Mouse (Mus musculus) thymus, postnatal 10 days (tissue): Measurements from ENCODE around the gene Galnt6.

Experiments used
- DNase-seq, 2 experiments: peaks; one replicate each; pipeline ENCODE4 v3.0.0; 2021; ENCODE audit warnings: low spot score in 2 of 2

The Galnt6 gene

DNA sequence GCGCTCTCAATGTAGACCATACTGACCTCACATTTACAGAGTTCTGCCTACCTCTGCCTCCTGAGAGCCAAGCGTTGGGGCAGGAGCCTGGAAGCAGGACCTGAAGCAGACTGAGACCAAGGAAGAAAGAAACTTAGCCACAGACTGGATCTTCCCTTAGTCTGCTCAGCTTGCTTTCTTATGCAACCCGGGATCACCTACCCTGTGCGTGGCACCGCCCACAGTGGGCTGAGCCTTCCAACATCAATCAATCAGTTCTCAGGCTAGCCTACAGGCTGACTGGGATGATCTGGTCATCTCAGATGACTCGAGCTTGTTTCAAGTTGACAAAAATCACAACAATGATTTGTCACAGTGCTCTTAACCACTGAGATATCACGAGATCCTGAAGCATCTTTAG, 24.9 kb upstream of the Galnt6 start:
- DNase-seq = no peak

DNA sequence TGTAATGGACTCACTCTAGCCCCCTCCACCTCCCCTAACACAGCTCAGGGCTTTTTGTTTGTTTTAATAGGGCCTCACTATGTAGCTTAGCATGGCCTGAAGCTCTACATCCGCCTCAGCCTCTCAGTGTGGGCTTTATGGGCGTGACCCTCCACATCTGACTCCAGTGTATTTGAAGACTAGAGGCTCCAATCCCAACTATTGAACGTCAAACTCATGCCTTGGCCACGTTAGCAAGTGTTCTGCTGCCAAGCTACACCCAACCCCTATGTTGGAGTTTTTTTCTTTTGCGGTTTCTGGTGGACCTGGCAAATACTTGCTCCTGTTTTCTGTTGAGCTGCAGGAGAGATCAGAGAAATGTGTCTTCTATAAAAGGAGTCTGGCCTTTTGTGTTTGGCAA, 23.9 kb upstream of the Galnt6 start:
- DNase-seq = no peak

DNA sequence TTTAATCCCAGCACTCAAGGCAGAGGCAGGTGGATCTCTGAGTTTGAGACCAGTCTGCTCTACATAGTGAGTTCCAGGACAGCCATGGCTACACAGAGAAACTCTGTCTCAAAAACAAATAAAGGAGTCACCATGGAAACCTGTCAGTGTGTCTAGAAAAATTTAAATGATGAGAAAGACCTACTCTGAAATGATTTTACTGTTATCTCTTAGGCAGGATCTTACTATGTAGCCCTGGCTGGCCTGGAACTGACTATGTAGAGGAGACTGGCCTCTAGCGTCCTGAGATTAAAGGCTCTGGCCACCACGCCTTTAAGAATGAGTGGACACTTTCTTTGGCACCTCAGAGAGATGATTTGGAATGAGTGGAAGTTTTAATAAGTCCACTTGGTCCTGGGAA, 23.3 kb upstream of the Galnt6 start:
- DNase-seq = no peak

DNA sequence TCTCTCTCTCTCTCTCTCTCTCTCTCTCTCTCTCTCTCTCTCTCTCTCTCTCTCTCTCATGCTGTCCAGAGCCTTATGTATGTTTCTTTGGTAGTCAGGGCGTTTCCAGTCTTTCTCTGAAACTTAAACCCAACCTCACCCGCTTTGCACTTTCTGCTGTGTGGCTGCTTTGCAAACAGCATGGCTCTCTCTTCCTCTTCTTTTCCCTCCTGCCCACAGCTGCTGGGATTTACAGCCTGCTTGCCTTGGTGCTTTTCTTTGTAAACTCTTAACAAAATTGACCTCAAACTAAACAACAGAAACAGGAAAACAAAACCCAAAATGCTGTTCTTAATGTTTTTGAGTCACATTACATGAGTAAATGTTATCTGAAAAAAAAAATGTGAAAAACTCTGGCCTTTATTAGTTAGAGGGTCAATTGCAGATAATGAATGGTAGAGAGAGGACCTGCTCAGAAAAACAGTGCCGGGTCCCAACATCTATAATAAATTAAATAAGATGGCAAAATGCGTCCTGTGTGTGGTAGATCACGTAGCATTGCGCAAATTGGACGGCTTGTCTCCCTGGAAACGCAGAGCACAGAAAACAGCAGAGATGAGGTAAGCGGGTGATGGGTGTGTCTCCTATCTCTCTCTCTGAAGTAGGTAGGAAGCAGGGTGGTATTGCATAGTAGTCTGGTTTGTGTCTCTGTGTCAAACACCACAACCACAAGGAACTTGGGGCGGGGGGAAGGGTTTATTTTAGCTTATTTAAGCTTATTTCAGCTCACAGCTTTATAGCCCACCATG, 20.8 kb upstream of the Galnt6 start:
- no peak for DNase-seq

DNA sequence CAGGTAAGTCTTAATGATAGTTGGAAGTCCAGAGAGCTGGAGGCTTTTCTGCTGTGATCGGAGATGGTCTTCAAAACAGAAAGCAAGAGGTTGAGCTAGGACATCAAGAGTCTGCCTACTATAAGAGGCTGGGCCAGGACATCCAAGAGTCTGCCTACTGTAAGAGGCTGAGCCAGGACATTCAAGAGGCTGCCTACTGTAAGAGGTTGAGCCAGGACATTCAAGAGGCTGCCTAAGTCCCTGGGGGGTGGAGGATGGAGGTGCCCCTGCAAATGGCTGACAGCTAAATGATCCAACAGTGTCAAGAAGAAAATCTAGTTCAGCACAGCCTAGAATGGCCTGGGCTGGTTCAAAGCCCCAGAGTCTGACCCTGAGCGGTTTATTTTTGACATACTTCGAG, 19.4 kb upstream of the Galnt6 start:
- no peak for DNase-seq

DNA sequence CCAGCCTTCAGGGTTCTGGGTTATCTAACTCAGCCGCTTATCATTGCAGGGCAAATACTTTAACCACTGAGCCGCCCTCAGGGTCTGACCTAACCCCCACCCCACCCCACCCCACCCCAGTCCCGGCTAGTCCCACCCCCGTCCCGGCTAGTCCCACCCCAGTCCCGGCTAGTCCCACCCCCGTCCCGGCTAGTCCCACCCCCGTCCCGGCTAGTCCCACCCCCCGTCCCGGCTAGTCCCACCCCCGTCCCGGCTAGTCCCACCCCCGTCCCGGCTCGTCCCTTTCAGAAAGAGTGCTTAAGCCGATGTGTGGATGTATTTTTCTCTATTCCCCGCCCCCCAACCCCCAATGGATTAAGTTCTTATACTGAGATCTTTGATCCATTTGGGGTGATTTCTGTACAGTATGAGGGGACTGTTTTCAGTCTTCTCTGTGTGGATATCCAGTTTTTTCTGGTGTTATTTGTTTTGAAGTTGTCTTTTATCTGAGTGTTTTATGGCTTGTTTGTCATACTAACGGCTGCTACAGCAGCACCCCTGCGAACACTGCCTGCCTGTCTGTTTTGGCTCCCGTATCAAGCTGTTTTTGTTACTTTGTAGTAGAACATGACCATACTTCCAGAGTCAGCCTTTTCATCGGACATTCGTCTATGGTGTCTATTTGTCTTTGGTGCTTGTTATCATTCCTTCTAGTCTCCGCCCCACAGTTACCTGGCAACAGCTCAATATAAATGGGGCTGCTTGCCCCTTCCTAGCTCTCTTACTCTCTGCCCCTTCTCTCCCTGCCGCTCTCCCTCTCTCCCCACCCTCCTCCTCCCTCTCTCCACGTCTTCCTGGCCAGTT, 18.2 kb upstream of the Galnt6 start:
- DNase-seq = no peak

DNA sequence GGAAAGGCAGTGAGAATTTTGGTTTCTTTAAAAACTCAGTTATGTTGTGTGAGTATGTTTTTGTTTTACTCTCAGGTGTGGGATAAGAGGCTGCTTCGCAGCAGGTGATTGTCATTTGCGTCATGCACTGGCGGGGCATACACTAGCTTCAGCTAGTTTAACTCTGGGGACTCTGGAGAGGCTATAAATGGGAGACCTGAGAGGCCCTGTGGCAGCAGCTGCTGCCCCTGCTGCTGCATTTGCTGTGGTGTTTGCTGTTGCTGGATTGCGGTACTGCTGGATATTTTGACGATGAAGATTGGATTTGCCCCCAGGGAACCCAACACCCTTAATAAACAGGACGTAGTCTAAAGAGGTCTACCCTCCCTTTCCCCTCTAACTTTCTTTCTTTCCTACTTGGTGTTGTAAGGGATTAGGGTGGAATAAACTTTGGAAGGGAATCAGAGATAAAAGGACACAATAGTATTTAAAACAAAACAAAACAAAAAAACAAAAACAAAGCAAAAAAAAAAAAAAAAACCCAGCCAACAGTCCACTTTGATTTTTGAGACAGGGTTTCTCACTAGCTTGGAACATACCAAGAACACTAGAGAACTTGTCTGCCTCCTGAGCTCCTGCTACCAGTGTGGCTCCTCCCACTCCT, 17.4 kb upstream of the Galnt6 start:
- DNase-seq = no peak

DNA sequence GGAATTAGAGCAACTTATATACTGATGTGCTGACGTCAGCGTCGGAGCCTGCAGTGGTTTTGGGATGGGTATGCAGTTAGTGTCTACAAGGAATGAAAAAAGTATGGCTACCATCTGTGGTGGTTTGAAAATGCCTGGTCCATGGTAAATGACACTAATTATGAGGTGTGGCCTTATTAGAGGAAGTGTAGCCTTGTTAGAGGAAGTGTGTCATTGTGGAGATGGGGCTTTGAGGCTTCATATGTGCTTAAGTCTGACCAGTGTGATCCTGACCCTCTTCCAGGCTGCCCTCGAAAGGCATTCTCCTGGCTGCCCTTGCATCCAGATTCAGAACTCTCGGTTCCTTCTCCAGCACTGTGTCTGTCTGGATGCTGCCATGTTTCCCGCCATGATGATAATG, 14.1 kb upstream of the Galnt6 start:
- DNase-seq = no peak

DNA sequence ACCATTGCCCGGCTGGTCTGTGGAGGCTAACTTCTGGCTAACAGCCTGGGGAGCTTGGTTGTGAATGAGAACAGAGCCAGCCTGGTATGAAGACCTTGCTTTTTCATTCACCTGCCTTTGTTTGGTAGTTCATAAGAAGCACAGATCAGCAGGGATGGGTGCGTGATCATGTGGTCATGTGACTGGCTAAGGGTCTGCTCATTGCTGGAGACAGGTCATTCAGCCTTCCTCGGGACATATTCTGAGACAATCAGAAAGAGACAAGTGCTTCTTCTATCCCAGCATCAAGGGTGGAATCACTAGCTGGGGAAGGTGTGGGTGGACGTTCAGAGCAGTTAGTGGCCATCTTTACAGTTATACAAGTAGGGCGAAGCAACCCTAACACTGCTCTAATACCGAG, 10.3 kb upstream of the Galnt6 start:
- DNase-seq = no peak

DNA sequence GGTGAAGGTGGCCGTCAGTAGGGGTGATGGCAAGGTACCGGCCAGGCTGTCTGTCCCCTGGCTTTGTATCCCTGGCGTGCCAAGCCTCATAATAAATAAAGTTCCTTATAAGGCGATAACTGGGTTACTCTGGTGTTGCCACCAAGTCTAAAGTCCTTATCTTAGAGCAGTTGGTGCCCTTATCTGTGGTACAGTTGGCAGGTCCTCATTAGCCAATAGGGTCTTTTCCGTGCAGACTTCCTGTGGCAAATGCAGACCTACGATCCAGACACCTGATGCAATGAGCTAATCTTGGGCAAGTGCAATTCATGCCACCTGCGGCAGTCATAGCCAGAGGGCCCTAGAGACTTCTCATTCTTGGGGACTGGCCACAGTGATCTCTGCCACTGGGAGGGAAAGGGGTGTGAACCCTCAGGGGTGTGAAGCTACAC, 9.2 kb upstream of the Galnt6 start:
- DNase-seq = no peak

DNA sequence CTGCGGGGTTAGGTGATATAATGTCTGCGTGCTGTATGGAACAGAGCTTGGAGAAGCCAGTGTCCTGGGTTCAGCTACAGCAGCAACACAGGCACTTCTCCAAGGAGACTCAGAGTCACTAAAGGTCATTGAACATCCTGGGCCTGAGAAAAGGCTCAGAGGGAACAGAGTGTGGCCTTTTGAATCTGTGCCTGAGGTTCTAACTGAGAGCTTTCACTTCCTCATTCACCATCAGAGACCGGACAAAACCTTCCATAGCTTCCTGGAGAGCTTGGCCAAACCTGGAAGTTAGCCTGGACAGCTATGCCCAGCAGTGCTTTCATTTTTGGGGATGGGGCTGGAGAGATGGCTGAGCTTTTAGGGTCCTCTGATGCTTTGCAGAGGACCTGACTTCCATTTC, 8.5 kb upstream of the Galnt6 start:
- no peak for DNase-seq

DNA sequence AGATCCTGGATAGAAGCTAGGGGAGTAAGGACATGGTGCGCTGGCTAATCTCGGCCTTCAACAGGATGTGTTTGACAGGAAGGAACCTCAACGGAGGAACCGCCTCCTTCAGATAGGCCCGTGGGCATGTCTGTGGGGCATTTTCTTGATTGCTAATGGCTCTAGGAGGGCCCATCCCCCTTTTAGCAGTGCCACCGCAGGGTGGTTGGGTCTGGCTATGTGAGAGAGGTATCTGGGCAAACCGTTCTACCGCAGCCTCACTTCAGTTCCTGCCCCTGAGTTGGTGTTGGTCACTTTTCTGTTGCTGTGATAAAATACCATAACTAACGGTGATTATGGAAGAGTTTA, 6.8 kb upstream of the Galnt6 start:
- no peak for DNase-seq

DNA sequence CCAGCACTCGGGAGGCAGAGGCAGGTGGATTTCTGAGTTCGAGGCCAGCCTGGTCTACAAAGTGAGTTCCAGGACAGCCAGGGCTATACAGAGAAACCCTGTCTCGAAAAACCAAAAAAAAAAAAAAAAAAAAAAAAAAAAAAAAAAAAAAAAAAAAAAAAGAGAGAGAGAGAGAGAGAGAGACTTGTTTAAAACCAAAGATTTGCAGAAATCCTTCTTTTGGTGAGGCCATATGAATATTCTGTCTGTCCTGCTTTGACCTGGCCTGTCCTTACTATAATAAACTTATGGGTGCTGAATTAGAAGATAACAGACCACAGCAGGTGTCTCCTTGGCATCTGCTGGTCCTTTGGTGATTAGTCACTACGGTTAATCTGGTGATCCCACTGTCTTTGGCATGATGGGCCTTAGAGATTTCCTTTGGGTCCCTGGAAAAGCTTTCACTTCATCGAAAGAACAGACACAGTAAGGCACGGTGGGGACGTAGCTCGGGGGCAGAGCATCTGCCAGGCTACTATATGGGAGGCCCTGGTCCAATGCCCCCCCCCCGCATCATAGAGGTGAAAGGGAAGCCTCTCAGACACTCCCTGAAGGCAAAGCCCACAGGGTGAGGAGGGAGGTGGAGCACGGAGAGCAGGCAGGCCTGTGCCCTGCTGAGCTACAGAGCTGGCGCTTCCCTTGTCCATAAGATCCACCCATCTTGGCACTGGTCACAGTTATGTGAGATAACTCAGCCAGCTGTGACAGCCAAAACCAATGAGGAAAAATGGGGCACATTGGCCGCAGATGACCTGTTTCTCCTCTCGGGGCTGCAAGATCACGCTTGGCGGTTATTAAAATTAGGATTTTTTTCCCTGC, 6.1 kb upstream of the Galnt6 start:
- DNase-seq = no peak

DNA sequence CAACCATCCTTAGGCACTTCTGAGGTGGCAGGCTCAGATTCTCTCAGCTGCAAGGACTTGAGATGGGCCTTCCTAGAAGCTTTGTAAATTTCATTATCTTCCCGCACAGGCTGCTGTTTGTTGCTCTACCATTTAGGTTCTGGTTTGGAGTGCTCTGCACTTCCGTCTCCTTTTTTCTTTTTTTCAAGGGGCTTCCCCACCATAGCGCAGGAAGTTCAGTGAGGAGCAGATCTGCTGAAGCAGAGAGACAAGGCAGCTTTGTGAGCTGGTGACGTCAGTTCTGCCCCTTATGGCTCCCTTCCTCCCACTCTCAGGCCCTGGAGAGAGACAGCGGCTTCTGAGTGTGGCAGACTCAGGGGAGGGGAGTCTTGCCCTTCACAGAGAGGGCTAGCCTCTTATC, 3.4 kb upstream of the Galnt6 start:
- peak; percentile 69 to 74 for DNase-seq

DNA sequence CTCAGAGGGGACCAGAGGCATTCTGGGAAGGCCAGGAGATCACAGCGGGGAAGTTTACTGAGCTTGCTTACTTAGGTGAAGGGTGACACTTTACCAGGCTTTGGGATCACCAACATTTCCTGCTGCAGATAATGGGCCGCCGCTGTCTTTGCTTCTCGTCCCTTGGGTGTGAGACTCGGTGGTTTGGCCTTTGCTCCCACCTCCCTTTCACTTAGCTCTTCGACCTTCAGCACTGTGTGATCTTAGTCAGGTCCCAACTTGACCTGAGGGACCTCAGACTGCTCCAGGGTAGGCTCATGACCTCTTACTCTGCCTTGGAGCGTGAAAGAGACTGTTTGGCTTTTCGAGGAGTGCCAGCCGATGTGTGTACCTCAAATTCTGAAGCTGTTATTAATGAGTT, 1.9 kb upstream of the Galnt6 start:
- no peak for DNase-seq

DNA sequence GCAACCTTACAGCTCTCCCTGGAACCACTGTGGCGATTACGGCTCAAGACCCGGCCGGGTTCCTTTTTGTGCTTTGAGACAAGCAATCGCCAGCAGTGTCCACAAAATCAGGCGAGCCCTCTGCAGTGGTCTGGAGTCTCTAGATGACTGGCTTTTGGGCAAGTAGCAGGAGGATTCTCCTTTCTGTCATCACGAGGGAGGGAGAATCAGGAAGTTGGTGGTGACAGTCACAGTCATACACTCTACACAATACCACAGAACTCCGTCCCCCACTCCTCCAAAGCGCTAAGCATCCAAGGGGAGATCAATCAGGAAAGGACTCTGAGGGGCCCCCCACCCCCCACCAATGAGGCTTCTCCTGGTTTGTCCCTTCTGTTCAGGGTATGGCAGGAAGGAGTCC, 590 bp downstream of the Galnt6 start:
- no peak for DNase-seq

DNA sequence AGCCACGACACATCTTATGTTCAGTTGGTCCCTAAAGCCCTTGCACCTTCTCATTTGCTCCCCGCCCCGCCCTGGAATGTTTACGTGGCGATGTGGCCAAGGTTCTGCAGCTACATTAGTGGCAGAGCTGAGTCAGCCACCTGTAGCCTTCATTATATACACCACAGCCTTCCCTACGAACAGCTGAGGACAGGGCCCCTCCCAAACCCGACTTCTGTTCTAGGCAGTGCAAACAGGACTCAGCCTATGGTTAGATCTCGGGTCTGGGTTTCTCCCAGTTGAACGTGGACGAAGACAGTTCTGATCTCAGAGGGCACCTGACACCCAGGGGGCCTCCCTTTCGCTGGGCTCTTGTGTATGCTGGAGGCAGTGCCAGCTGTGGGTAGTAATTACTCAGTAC, 1.3 kb downstream of the Galnt6 start:
- no peak for DNase-seq

DNA sequence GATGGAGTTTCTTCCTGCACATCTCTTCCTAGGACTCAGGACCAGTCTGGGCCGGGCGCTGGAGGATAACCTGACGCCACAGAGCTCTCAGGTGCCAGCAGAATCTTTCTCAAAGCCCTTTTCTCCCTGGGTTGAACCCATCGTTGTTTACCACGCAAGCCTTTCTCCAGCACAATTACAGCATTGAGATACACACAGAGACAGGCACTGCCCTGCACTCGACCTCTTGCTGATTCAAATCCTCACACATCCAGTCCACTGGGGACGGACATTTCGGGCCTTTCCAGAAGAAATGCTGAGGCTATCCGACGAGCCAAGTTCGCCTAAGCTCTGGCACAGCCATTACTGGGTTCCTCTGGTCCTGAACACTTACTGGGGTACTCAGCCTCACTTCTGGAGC, 2.5 kb downstream of the Galnt6 start:
- no peak for DNase-seq

DNA sequence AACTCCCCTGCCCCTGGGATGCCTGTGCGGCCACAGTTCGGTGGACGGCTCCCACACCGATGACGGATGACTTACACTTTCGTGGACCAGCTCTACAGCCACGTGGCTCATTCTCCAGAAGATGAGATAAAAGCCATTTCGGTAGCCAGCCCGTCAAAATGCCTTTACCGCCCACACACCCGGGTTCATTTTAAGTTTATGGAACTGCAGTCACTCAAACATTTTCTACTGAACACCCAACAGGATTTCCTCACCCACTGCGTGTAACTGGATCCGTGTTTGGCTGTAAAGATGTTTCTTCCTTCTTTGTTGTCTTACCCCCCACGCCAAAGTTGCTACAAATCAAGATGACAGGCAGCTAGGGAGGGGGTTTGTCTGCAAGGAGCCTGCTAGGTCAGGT, 5.7 kb downstream of the Galnt6 start:
- DNase-seq = no peak

DNA sequence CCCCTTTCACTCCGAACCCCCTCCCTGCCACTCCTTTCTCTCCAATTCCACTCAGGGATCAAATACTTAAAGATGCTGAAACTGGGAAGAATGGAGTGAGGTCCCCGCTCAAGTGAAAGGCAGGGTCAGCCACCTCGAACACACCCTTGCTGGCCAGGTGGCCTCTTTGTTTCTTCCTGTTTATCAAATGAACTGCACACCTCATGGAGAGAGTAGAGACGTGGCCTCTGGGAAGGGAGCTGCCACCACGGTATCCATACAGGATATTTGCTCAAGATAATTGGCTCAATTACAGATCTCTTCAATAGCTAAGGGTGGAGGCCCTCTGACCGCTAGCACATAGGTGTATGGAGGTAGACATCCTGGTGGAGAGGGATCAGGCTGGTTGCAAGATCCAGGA, 6.6 kb downstream of the Galnt6 start:
- DNase-seq = no peak

DNA sequence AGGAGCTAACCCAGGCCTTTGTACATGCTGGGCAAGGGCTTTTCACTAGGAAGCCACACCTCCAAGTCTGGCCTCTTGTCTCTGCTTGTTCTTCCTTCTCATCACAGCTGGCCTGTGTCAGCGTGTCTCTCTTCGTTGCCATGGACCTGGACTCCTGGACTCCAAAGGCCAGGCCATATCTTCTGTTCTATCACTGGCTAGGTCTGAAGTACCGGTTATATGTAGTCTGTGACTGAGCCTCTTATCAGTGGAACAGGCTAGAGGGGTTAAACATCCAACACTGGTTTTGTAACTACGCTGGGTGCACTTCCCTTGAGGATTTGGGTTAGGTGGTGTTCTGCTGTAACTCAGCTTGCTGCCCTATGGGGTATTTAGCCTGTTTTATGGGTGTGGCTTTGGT, 7.2 kb downstream of the Galnt6 start:
- no peak for DNase-seq

DNA sequence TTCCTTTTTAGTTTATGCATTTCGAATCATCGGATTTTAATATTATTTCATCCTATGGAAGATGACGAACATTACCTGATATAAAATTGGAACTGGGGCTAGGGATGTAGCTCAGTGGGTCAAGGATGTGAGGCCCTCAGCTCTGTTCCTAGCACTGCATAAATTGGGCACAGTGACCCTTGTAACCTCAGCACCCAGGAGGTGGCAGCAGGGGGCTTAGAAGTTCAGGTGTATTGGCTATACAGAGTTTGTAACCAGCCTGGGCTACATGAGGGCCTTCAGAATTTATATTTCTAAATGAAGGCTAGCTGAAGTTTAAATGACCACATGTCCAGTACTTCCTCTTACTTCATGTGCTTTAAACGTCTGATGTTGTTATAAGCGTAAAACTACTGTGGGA, 7.7 kb downstream of the Galnt6 start:
- DNase-seq = no peak
